Mouse (Mus musculus) kidney, adult 18-20 months (tissue): Measurements from ENCODE around the gene Ifna13.

Experiments
- DNase-seq: peaks from one replicate; pipeline ENCODE4 v3.0.0; 2021

The Ifna13 gene

GRCm38 (mm10) chr4:88644359-88644758 is at the start of gene Ifna13:
Gene Ifna13, minus strand, starts transcription at chr4:88644459.
- DNase-seq = no peak

- DNase-seq = no peak
Measured at GRCm38 (mm10) chr4:88693392-88693791, 49.1 kb upstream of the Ifna13 start.

DNA sequence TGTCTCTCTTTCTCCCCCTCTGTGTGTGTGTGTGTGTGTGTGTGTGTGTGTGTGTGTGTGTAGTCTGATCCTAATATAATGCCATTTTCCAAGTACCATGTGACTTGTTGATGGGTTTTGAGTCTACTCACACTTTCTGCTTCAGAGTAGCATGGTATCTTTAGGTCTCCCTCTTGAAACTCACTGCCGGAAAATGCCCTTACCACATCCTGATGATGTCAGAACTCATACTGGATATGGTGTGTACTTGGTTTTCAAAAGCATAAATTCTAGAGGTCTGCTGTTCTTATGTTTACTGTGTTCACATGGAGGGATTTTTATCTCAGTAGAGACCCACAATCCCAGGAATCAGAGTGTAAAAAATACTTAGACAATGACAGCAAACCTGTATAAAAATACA is 48.3 kb upstream of the Ifna13 start:
- no peak for DNase-seq

GRCm38 (mm10) chr4:88691259-88691658 is 47.0 kb upstream of the Ifna13 start, which contains the start of gene Ifnab:
Gene Ifnab, minus strand, starts transcription at chr4:88691359.
- no peak for DNase-seq

DNA sequence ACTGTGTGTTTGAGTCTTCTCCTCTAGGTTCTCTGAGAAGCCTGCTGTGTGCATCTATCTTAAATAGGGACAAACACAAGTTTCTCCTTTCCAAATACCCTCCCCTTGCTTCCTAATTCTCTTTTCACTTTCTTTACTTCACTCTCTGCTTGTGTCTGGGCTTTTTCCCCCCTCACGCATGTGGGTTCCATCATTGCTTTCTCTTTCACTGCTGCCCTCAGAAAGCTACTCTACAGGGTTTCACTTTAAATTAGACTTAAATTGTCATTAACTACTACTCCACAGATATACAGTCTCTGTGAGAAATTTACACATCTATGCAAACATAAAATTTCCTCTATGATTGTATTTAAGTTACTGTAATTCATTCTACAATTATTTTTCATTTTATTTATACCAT is 39.6 kb upstream of the Ifna13 start, which contains the start of gene Ifna2:
Ifna2 (minus strand) TSS at position 101 of the 400 bp plus-strand sequence.
- DNase-seq = no peak

DNA sequence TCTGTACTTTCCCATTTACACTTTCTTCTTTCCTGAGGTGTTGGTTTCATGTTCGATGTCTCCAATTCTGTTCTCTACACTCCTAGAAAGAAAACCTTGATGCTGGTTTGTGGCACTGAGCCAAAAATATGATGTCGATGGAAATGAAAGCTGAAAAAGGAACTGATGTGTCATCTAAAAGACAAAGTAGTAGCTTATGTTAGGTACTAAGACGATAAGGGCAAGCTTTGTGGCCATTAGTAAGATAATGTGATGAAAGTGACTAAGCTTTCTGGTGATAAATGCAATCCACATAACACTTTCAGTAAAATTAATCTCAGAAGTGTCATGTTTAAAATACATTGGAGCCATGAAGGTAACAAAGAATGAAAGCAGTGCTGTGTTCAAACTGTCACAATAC is 37.1 kb upstream of the Ifna13 start:
- DNase-seq = no peak

- no peak for DNase-seq
Measured at GRCm38 (mm10) chr4:88680362-88680761, 36.1 kb upstream of the Ifna13 start.

DNA sequence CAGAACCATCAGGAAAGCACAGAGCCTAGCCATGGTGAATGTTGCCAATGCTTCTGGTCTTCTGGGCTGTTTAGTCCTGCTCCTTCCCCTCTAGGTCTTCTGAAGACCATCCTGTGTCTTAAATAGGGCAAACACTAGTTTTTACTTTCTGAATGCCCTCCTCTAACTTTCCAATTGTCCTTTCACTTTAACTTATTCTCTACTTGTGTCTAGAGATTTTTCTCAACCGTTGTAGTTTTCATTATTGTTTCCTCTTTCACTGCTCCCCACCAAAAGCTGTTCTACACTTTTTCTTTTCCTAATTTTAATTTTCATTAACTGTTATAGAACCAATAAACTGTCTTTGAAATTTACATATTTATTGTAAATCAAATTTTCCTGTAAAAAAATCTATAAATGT is 32.6 kb upstream of the Ifna13 start, which contains the start of gene Ifna16:
Ifna16 (minus strand) TSS at position 101 of the 400 bp plus-strand sequence.
- DNase-seq = no peak

DNA sequence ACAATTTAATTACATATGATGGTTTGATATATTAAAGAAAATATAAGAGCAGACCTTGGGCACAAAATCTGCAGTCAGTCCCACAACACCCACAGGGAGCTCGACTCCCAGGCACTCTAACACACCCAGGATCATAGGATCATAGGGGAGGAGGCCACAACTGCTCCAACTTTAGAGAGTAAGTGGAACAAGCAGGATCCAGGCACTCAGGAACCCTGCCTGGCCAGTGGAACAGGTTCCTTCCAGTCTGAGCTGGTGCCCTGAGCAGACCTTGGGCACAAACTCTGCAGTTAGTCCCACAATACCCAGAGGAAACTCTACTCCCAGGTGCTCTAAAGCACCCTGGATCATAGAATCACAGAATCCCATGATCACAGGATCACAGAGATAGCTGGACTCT is 11.2 kb upstream of the Ifna13 start:
- peak; percentile 24 for DNase-seq

DNA sequence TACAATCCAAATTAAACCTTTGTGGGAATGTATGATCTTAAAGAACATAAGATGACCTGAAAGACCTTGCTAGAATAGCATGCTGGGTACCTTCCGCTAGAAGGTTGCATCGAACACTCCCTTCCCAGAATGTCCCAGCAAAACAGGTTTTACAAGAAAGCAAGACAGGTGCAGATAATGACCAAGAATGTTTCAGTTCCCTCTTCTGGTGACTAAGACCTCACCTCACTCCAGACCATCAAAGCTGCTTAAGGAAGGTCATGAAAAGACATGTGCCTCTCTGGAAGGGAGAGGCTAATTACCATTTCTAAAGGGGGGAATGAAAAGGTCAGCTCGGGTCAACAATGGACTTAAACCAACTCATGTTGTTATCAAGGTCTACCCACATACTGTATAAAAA is 9.4 kb upstream of the Ifna13 start:
- DNase-seq = no peak

- no peak for DNase-seq
Measured at GRCm38 (mm10) chr4:88642526-88642925, 1.7 kb downstream of the Ifna13 start.

DNA sequence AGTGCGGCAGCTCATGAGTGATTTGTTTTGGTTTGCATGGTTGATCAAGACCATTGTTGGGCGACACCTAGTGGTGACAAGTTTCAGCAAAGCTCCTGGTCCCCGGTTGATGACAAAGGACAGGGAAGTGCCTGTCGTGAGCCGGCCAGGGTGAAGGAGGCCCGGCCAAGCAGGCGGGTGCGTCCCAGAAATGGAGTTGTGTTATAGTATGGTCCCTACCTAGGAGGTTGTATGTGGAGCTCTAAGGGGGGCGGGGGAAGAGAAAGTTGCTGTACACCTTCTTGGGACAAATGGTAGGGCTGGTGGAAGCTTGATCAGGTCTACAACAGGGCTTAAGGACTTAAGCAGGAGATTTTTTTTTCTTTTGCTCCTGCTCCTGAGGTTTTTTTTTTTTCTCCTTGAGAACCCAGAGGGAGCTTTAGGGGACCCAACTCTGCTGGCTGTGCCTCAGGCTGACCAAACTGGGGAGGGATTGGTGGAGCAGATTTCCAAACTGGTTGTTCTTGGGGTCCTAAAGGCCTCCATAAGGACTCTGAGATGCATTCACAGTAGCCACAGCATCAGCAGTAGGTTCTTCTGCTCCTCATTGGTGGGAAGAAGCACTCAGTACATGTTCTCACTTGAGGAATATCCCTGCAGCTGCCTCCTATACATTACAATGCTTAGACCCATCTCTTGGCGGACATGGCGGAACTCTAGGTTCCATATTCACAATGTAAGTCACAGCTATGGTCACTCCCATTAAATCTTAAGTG is 3.0 kb downstream of the Ifna13 start:
- DNase-seq = peak; percentile 94

GRCm38 (mm10) chr4:88640704-88641076 is 3.6 kb downstream of the Ifna13 start:
- no peak for DNase-seq

DNA sequence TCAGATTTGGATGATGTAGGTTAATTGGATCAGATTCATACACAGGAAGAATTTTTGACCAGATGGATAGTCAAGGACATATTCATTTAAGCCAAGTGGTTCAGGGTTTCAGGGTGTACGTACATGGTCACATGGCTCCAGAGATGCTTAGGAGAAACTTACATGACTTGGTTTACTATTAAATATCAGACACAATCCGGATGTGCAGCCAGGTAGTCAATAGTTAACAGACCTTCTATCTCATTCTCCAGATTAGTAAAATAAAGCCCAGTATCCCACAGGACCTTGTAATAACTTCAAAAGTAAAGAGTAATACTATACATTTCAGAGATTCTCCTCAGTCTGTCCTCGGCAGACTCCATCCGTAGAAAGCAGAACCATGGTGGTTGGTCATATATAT is 9.9 kb downstream of the Ifna13 start, which contains the start of gene C87499:
C87499 (minus strand) TSS at position 101 of the 400 bp plus-strand sequence.
- no peak for DNase-seq

GRCm38 (mm10) chr4:88603276-88603675 is 41.0 kb downstream of the Ifna13 start, which contains the start of gene Ifna12:
Gene Ifna12, minus strand, starts transcription at chr4:88603376.
- no peak for DNase-seq
